Mouse (Mus musculus) heart, adult 18-20 months (tissue): ENCODE results near the gene Zcchc14. TPM values are rescaled to one million over a fixed set of nuclear protein-coding genes. Genes with fewer than 3 reads are reported as not detected.

ENCODE experiments used
- DNase-seq, 2 experiments: peaks; one replicate each; pipeline ENCODE4 v3.0.0; 2021 to 2022; ENCODE audit warnings: mixed read lengths in 1 of 2
- total RNA-seq, 2 experiments: library from RNA; stranded (reverse); gene quantifications; 2 replicates each; pipeline ENCODE4 v1.2.3; 2021

Gene Zcchc14
- total RNA-seq, 2 experiments from 2014 or later, result 23.3 to 26.5 TPM

DNA sequence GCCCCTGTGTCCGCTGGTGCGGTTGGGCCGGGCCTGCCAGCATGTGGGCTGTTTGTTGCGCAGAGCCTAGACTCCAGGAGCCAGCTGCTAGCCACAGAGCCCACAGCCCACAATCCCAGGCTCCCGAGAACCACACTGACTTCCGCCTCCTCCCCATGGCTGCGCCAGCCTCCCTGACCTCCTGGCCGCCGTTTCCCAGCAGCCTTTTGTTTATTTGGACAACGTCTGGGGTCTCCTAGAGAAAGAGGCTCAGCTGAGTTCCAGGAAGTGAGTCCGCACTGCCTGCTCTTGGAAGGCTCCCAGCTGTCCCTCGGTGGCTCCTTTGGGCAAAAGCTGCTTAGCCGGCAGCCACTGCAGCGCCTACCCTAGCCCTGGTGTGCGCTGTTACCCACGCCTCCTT lies 12.6 kb upstream of the Zcchc14 start:
- peak; percentile 85 to 92 for DNase-seq

DNA sequence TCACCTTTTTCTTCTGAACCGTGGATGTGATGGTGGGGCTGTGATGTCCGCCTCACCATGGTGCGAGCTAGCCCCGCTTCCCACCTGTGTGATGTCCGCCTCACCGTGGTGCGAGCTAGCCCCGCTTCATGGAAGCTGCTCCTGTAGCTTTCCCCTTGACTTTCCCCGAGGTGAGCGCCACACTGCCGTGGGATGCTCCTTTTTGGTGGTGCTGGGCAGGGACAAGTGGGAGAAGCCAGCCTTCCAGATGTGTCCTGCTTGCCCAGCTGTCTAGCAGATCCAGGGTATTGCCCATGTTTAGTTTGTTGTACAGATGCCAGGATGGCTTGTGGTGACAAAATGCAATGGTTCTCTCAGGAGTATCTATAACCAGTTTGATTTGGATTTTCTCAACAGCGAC lies 10.4 kb upstream of the Zcchc14 start:
- DNase-seq, result no peak

DNA sequence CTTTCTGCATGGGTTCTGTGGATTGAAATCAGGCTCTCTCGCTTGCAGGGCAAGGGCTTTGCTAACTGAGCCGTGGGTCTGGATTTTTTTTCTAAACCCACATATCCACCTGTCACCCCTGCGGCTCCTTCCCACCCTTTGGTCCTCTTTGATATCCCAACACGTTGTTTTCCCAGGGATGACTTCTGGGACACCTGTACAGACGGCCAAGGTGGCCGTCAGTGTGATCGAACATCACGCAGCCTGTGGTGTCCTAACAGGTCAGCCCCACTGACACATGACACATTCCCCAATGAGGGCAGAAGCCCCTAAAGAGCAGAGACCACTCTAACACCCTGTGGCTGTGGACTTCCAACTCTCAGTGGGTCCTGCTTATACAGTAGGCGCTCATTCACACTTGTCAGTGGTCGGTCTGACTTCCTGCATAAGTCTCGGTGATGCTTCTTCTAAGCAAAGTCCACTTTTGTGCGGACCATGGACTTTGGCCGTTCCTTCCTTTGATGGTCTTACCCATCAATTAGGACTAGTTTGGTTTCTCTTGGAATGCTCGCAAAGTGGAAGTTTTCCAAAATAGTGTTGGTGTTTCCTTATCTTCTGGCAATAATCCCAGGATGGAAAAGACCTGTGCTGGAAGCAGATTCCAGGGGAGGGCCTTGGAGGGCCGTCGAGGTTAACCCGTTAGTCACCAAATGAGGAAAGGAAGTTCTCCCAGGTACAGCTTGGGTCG lies 9.1 kb upstream of the Zcchc14 start:
- peak in 1 of 2 experiments; percentile 45 for DNase-seq

DNA sequence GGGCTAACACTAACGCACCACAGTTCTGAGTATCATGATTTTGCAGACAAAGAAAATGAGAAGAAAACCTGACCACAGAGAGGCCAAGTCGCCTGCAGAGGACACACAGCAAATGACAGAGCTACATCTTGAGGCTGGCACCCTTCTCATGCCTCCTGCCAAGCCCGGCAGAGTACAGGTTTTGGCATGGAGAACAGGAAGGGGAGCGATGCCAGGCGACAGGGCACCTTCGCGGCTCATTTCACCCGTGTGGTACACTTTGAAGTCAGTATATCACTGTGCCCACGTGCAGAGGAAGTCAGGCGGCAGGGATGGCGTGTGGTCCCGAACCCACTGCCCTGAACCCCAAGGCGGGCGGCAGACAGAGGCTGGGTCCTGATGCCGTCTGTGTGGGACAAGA lies 7.9 kb upstream of the Zcchc14 start:
- DNase-seq, result no peak

DNA sequence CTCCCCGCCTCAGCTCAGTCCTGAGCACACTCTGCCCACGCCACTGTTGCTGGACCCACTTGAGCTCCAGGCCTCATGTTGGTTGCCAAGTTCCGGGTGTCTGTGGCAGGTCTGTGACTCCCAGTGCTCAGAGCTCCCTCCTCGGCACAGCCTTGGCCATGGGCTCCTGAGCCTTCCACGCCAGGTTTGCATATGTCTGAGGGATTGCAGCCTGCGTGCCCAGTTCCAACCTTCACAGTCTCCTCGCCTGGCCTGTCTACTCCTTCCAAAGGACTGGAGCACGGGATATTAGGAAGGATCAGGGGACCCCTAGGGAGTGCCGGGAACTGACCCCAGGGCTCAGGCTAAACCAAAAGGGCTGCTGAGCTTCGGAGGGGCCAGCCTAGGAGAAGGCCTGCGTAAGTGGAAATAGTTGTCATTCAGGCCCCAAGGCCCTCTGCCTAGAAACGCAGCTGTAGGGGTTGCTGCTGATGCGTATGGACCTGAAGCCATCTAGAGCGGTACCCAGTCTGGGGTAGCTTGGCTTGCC lies 2.3 kb upstream of the Zcchc14 start:
- no peak for DNase-seq

DNA sequence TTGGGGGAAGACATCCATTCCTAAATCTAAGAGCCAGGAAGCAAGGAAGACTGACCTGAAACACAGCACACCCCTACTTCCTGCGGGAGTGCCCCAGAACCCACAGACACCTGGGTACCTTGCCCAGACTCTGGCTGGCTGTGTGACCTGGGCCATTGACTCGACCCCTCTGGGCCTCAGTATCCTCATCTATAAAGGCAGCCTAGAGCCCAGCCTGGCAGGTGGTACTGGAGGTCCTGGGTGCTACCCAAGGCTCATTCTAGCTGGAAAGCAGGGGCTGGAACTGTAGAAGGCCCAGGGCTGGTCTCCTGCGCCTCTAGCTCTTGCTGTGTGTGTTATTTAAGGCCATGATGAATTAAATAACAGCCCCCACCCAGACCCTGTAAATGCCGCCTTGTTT lies 1.4 kb upstream of the Zcchc14 start:
- no peak for DNase-seq

DNA sequence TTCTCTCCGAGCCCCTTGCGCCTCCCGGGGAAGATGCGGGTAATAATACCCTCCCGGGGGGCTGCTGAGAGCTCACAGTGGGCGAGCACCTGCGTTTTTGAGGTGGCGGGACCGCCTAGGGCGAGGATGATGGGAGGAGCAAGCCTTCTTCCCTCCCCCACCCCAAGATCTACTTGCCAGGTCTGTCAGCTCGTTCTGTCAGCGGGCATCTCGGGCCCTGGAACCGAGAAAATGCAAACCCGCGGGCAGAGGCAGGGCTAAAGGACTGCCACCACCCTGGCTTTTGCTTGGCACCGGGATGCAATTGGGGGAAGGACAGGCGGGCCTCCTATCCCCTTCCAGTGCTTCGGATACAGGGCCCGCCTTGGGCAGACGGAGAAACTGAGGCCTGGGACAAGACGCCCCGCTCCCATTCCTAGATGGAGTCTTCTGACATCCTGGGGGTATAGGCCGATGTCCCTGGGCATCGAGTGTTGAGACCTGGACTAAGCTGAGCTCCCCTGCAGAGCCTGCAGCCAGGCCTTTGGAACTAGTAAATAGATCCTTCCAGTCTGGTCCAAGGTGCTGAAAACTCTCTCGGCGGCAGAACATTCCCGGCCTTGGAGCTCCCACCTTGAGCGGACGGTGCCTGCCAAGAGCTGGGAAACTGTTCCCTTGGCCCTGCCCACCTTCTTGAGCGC lies 779 bp upstream of the Zcchc14 start:
- peak in 1 of 2 experiments; percentile 54 for DNase-seq

DNA sequence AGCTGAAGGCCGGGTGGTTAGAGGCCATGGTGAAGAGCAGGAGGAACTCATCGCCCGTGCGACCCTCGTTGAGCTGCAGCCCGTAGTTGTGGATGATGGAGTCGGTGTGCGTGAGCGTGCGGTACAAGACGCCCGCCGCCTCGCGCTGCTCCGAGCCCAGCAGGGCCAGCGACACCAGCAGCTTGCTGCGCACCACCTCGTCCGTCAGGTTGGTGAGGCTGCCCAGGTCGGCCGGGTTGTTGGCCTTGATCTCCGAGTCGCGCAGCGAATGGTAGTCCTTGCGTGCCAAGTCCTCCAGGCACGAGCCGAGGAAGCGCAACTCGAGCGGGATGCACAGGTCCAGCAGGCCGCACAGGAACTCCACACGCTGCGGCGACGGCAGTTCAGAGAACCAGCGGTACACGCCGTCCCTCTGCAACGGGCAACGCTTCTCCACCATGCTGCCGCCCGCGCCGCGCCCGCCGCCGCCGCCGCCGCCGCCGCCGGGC lies 783 bp downstream of the Zcchc14 start:
- DNase-seq, result peak; percentile 56 to 64

DNA sequence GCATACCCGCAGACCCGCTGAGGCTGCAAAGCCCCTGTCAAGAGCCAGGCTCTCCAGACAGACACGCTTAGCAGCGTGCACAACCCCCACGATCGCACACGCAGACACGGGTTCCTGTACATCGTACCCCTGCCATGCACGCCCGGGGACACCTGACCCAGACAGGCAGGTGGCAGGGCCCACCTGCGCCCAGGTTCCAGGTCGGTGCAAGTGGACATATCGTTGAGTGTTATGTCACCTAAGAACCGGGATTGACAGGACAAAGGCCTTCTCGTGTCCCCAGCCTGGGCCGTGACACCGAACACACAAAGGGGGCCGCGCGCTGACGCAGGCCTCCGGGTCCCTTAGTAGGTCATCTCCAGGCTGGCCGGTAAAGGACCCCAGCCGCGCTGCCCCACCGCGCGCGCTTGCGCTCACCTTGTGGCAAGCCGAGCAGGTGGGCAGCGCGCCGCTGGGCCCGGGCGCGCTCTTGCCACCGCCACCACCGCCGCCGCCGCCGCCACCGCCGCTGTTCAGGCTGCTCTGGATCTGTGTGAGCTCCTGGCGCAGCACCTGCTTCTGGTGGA lies 1.3 kb downstream of the Zcchc14 start:
- DNase-seq, result no peak

DNA sequence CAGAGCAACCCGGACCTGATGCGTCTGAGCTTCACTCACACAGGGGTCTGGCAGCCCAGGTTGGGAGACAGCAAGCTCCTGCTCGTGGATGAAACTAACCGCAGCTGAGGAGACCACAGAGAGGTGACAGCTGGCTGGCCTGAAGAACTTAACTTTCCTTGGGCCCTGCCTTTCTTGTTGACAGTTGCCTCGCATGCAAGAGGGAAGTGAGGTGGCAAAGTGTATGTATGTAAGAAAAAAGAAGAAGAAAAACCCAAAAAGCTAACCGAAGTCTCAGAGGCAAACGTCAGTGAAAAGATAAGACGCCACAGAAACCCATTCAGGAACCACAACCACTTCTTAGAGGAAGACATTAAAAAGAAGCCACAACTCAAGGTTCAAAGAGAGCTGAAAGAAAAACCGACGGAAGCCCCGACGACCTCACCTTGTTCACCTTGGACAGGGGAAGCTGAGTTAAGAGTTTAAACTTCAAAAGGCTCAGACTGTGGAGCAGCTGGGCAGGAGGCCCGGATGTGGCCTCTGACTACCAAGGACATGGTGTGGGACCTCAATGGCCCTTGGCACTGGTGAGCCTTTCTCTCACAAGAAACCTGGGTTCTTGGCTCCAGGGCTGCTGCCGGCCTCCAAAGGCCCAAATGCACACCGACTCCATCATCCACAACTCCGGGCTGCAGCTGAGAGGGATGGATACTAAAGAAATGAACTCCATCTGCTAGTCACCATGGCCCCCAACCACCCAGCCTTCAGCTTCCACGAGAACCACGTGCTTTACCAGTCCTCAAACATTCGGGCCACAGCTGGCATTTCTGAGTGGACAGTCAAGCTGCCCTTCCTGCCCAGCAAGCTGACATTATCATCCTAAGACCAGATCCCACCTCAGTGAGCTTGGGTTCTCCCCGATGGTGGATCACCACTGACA lies 2.1 kb downstream of the Zcchc14 start:
- DNase-seq, result no peak

DNA sequence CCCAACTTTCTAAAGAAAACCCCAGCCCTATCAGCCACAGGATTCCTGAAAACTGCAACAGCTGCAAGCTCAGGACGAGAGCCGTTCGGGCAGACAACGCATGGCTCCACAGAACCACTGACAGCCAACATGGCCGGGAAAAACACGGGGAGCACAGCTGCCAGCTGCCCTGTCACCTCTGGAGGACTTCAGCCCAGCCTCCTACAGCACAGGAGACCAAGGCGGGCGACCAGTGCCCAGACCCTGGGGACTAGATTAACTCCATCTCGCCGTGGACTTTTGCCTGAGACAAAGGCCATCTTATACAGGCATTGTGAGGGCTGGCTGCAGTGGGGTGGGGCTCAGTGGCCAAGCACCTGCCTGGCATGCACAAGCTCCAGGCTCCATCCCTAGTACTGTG lies 2.8 kb downstream of the Zcchc14 start:
- DNase-seq, result no peak

DNA sequence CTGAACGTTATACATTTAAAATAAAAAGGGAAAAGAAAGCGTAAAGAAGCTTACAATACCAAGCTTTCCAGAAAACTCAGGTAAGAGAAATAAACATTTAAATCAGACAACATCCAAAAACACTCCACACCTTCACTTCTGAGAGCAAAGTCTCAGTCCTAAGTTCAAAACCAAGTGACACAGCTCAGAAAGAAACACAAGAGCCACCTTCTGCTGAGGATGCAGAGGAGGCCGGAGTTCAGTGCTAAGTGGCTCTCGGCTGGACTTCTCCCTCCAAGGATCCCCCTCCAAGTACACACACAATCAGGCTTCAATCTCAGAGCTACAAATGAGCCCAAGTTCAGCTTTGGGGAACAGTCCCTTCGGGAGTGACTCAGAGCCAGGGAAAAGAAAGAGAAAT lies 3.3 kb downstream of the Zcchc14 start:
- no peak for DNase-seq

DNA sequence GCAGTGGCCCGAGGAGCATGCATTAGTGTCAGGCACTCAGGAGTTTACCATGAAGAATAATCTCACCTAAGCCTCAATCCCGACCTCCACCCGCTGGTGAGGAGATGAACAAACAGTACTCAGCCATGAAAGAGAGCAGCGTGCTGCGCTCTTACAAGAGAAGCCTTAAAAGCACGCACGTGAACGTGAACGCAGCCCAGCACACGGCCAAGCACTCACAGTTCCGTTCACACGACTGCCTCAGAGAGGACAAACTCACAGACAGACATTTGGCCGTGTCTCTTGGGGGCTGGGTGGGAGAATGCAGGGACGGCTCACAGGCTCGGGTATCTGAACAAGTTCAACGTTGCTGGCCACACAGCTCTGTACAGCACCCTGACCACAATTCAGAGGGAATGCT lies 4.2 kb downstream of the Zcchc14 start:
- no peak for DNase-seq

DNA sequence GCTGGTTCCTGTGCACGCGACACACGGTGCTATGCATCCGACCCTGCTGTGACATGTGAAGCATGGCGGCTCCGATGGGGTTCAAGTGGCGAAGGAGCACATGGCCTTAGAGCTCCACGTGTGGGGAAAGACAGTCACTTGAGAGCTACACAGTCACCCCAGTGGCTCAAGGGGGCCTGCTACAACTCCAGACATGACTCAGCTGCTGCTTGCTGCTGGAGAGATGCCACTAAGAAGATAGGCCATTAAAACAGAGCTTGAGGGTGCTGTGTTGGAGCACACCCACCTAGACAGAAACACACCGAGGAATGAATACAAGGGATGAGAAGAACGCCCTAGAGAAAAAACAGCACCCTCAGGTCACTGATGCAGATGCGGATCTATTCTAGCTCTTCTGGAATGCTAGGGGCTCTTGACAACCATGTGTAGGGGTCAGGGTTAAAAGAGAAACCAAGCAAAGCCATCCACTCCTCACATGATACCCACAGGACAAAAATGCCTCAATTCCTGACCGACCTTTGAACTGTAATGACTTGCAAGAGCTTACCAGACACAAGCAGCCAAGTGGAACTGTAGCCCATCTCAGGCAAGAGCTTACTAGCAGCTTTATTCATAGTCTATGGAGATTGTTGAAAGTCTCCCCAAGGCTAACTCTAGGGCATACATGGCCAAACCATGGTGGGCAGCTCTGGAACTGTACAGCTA lies 5.0 kb downstream of the Zcchc14 start:
- DNase-seq, result peak; percentile 48 to 49

DNA sequence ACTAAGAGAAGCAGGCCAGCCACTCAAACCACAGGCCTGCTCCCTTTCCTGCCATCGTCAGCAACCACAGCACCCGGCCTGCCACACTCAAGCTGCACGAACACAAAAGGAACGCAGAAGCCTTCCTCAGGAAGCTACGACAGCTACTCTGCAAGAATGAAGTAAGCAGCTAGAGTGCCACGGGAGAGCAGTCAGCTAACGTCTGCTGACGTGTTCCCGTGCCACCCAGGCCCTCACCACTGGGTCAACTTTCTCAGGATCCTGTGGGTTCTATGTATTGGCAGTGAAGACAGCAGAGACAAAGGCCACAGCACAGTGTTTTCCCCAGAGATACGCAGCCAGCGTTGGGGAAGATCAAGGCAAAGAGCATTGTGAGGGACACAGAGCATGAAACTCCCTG lies 9.3 kb downstream of the Zcchc14 start:
- peak in 1 of 2 experiments; percentile 48 for DNase-seq

DNA sequence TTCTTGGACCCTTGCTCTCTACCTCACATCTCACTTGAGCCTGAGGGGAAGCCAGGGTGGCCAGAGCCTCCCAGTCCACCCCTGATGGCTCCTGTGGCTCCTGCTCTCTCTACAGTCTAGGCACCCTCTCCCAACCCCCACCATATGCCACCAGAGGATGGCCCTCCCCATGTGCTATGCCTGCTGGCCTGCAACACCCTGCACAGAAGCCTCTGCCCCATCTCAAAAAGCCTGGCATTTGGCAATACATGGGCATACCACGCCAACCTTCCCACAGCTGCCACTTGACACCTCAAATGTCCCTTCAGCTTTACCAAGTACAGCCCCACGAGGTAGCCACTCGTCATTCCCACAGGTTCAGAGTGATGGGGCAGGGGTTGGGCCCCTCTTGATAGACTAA lies 9.9 kb downstream of the Zcchc14 start:
- DNase-seq, result no peak

DNA sequence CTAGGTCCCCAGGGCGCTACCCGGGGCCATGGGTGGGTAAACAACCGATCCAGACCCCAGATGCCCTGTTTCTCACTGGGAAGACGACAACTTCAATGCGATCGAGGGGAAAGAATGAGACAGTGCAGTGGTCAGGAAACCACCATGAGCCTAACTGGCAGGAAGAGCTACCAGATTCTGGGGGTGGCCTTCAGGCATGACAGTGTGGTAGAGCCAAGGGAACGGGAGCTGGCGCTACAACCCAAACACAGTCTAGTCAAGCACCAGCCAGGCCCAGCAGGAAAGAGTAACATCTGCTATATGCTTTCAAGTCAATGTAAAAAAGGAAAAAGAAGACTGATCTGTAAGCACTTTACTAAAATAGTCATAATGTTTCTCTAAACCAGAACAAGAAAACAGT lies 16.5 kb downstream of the Zcchc14 start:
- no peak for DNase-seq

DNA sequence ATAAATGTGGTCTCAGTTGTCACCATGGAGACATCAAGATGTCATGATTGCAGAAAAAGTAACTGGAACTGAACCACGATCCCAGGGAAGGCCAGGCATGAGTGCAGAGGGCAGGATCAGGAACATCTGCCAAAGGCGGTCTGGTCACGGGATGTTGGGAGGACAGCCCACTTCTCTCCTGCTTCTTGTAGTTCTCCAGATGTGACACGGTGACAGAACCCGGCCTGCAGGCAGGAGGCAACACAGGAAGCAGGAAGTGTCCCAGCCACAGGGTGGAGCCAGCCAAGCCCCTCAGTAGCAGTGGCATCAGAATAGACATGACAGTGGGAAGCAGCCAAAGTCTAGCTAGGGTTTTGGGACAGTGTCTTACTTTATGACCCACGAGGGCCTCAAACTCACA lies 17.2 kb downstream of the Zcchc14 start:
- peak; percentile 60 to 81 for DNase-seq

DNA sequence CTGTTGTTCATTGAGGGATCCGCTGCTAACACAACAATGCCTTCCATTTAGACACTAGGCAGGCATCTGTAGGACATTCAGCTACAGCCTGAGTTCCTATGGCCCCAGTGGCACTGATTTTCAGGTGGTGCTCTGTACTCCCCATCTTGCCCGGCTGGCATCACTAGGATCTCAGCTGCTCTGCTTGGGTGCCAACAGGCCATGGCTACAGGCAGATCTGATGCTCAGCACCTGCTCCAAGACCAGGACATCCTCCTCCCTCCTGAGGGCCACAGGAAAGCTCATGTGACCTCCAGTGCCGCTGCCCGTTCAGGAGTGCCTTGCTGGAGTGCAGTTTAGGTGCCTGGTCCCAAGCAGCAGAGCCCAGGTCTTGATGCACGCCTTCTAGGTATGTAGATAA lies 20.3 kb downstream of the Zcchc14 start:
- no peak for DNase-seq

DNA sequence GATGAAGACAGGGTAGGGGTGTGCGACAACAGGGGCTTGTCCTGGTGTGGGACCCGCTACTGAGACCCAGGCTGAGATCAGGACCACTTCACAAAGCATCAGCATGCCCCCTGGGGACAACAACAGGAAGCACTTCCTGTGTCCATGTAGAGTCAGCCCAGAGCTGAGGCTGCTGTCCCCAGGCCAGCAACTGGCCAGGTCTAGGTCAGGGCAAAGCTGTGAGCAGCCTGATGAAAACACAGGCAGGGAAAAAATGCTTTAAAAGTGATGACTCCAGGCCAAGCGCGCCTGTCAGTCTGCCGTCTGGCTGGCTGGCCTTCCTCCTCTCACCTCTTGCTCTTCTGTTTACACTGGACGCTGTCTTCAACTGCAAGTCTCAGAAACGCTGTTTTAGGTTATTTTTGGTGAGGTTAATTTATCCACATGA lies 21.0 kb downstream of the Zcchc14 start:
- peak; percentile 62 to 80 for DNase-seq

DNA sequence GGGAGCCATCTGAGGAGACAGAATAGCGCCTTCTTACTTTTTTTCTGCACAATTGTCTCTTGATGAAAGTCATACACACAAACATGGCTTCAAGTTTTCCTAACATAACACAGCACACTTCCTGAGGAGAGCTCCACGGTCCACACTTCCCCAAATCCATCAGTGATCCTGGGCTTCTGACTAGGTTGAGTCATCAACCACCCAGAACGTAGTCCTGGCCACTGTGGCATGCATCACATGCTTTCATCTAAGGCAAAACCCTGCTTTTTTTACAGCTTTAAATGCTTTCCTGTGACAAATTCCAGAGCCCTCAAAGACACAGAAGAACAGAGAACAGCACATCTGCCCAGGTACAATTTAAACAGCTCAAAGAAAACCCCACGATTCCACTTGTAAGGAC lies 24.0 kb downstream of the Zcchc14 start:
- no peak for DNase-seq
